Mouse (Mus musculus): ENCODE results near the gene Cysrt1. TPM values are rescaled to one million over a fixed set of nuclear protein-coding genes. Genes with fewer than 3 reads are reported as not detected.

Cysrt1 gene
- total RNA-seq, 2 experiments from 2014 or later: not detected

GRCm38 (mm10) chr2:25278928-25279882 lies 37.0 kb upstream of the Cysrt1 start:
- Histone ChIP-seq H3K27ac (no peak overlapping the region), H3K4me3 (no peak overlapping the region)
- intact Hi-C loops (cut with DNase I): no loop called here
- DNase-seq: peak; percentile 77
- peak; percentile 85 for TF ChIP-seq CTCF (IDR thresholded peaks at IDR 0.05)

- intact Hi-C loops (cut with DNase I): loop anchor here (5.0 kb wide), 2 partner anchors 59 to 81 kb away; partner anchors contain the start of gene Man1b1
- TF ChIP-seq CTCF (IDR thresholded peaks at IDR 0.05): no peak
- Histone ChIP-seq H3K27ac (peak overlapping the region; percentile 97), H3K4me3 (peak overlapping the region; percentile 98)
- DNase-seq: no peak
Observed at GRCm38 (mm10) chr2:25273010-25273409, 30.8 kb upstream of the Cysrt1 start.

GRCm38 (mm10) chr2:25272515-25272914 lies 30.3 kb upstream of the Cysrt1 start:
- DNase-seq: no peak
- H3K27ac ChIP-seq: peak overlapping the region; percentile 97
- intact Hi-C loops (cut with DNase I): loop anchor here (5.0 kb wide), 2 partner anchors 60 to 80 kb away; partner anchors contain the start of gene Man1b1
- no peak for TF ChIP-seq CTCF (IDR thresholded peaks at IDR 0.05)
- H3K4me3 ChIP-seq: peak overlapping the region; percentile 98

- intact Hi-C loops (cut with DNase I): loop anchor here (5.0 kb wide), 2 partner anchors 60 to 80 kb away; partner anchors contain the start of gene Man1b1
- TF ChIP-seq CTCF (IDR thresholded peaks at IDR 0.05): peak; percentile 53
- Histone ChIP-seq H3K27ac (peak within 1 kb of the TSS; percentile 97), H3K4me3 (peak within 1 kb of the TSS; percentile 98)
- DNase-seq: peak; percentile 98
Observed at GRCm38 (mm10) chr2:25271827-25272511, 29.7 kb upstream of the Cysrt1 start, which contains the start of the genes Ssna1 and Anapc2. Gene Ssna1 (minus strand): TSS chr2:25272438. Gene Anapc2 (plus strand): TSS chr2:25272478.

GRCm38 (mm10) chr2:25267746-25268309 lies 25.6 kb upstream of the Cysrt1 start:
- H3K27ac ChIP-seq: peak overlapping the region; percentile 85
- intact Hi-C loops (cut with DNase I): no loop called here
- no peak for TF ChIP-seq CTCF (IDR thresholded peaks at IDR 0.05)
- DNase-seq: no peak
- no peak overlapping the region for H3K4me3 ChIP-seq

- Histone ChIP-seq H3K4me3 (no peak overlapping the region), H3K27ac (peak overlapping the region; percentile 85)
- DNase-seq: no peak
- intact Hi-C loops (cut with DNase I): no loop called here
- no peak for TF ChIP-seq CTCF (IDR thresholded peaks at IDR 0.05)
Observed at GRCm38 (mm10) chr2:25267241-25267640, 25.0 kb upstream of the Cysrt1 start.

- Histone ChIP-seq H3K27ac (peak overlapping the region; percentile 85), H3K4me3 (peak overlapping the region; percentile 91)
- DNase-seq: peak; percentile 62
- intact Hi-C loops (cut with DNase I): no loop called here
- TF ChIP-seq CTCF (IDR thresholded peaks at IDR 0.05): no peak
Observed at GRCm38 (mm10) chr2:25266720-25267119, 24.5 kb upstream of the Cysrt1 start.

GRCm38 (mm10) chr2:25265897-25266656 lies 23.8 kb upstream of the Cysrt1 start:
- H3K27ac ChIP-seq: peak overlapping the region; percentile 85
- TF ChIP-seq CTCF (IDR thresholded peaks at IDR 0.05): no peak
- intact Hi-C loops (cut with DNase I): no loop called here
- peak overlapping the region; percentile 91 for H3K4me3 ChIP-seq
- peak; percentile 49 for DNase-seq

GRCm38 (mm10) chr2:25264851-25265250 lies 22.6 kb upstream of the Cysrt1 start:
- Histone ChIP-seq H3K4me3 (peak overlapping the region; percentile 91), H3K27ac (peak overlapping the region; percentile 85)
- intact Hi-C loops (cut with DNase I): no loop called here
- no peak for DNase-seq
- no peak for TF ChIP-seq CTCF (IDR thresholded peaks at IDR 0.05)

GRCm38 (mm10) chr2:25264286-25264660 lies 22.0 kb upstream of the Cysrt1 start:
- peak overlapping the region; percentile 85 for H3K27ac ChIP-seq
- intact Hi-C loops (cut with DNase I): no loop called here
- TF ChIP-seq CTCF (IDR thresholded peaks at IDR 0.05): no peak
- no peak for DNase-seq
- H3K4me3 ChIP-seq: peak overlapping the region; percentile 91

GRCm38 (mm10) chr2:25263623-25264285 lies 21.5 kb upstream of the Cysrt1 start:
- DNase-seq: no peak
- Histone ChIP-seq H3K27ac (peak overlapping the region; percentile 85), H3K4me3 (peak overlapping the region; percentile 91)
- TF ChIP-seq CTCF (IDR thresholded peaks at IDR 0.05): no peak
- intact Hi-C loops (cut with DNase I): no loop called here
